Mouse (Mus musculus): ENCODE measurements at regions not wholly inside any gene's neighbourhood (a gene's known extent, or its start where the extent isn't known, plus 50 kb on each side); places are given as distances from the start of the nearest gene placed in this dataset.

- no peak for TF ChIP-seq HCFC1 (IDR thresholded peaks at IDR 0.05; ENCODE audit: borderline replicate concordance, insufficient read depth, low read length)
- no peak for TF ChIP-seq CHD2 (IDR thresholded peaks at IDR 0.05; ENCODE audit: low read depth, low read length)
- TF ChIP-seq ZC3H11A (IDR thresholded peaks at IDR 0.05; ENCODE audit: borderline replicate concordance, low read depth, low read length) = no peak
- no peak for TF ChIP-seq ZNF384 (IDR thresholded peaks at IDR 0.05; ENCODE audit: low read depth, low read length)
- TF ChIP-seq MAFK (IDR thresholded peaks at IDR 0.05; ENCODE audit: insufficient read depth, low read depth, low read length) = no peak
- no peak for DNase-seq (ENCODE audit: low read depth, low spot score)
- Histone ChIP-seq H3K36me3 (ENCODE audit: control insufficient read depth, insufficient read depth, low read length, poor library complexity, severe bottlenecking) (no peaks in the 10 kb centered on the region), H3K9ac (ENCODE audit: insufficient read depth, low read depth, low read length, poor library complexity, severe bottlenecking) (no peak overlapping the region), H3K4me1 (ENCODE audit: control insufficient read depth in 2 of 2, insufficient read depth in 2 of 2, low read length in 2 of 2, poor library complexity in 1 of 2) (no peaks in the 10 kb centered on the region), H3K27ac (ENCODE audit: insufficient read depth, low read depth, low read length, poor library complexity, severe bottlenecking) (no peak overlapping the region), H3K9me3 (ENCODE audit: control insufficient read depth, insufficient read depth, low read depth, low read length) (no peaks in the 10 kb centered on the region), H3K4me3 (ENCODE audit: insufficient read depth in 1 of 2, low read depth in 1 of 2, low read length in 2 of 2, poor library complexity in 1 of 2, severe bottlenecking in 1 of 2) (no peak overlapping the region)
- in situ Hi-C loops (cut with MboI; ENCODE audit: low sequenced_read_pairs in 2 of 2, unreplicated experiment in 2 of 2) = no loop called here
These were observed 313.0 kb upstream of the Pitx2 start for GRCm38 (mm10) chr3:128886678-128887077.

- in situ Hi-C loops (cut with MboI; ENCODE audit: low sequenced_read_pairs in 2 of 2, unreplicated experiment in 2 of 2) = no loop called here
- DNase-seq (ENCODE audit: low read depth, low spot score) = no peak
- Histone ChIP-seq H3K9ac (ENCODE audit: insufficient read depth, low read depth, low read length, poor library complexity, severe bottlenecking) (no peak overlapping the region), H3K9me3 (ENCODE audit: control insufficient read depth, insufficient read depth, low read depth, low read length) (no peaks in the 10 kb centered on the region), H3K27ac (ENCODE audit: insufficient read depth, low read depth, low read length, poor library complexity, severe bottlenecking) (no peak overlapping the region), H3K36me3 (ENCODE audit: control insufficient read depth, insufficient read depth, low read length, poor library complexity, severe bottlenecking) (no peaks in the 10 kb centered on the region), H3K4me3 (ENCODE audit: insufficient read depth in 1 of 2, low read depth in 1 of 2, low read length in 2 of 2, poor library complexity in 1 of 2, severe bottlenecking in 1 of 2) (no peak overlapping the region), H3K4me1 (ENCODE audit: control insufficient read depth in 2 of 2, insufficient read depth in 2 of 2, low read length in 2 of 2, poor library complexity in 1 of 2) (no peaks in the 10 kb centered on the region)
- TF ChIP-seq HCFC1 (IDR thresholded peaks at IDR 0.05; ENCODE audit: borderline replicate concordance, insufficient read depth, low read length) (no peak), MAFK (IDR thresholded peaks at IDR 0.05; ENCODE audit: insufficient read depth, low read depth, low read length) (no peak), ZNF384 (IDR thresholded peaks at IDR 0.05; ENCODE audit: low read depth, low read length) (no peak), CHD2 (IDR thresholded peaks at IDR 0.05; ENCODE audit: low read depth, low read length) (no peak), ZC3H11A (IDR thresholded peaks at IDR 0.05; ENCODE audit: borderline replicate concordance, low read depth, low read length) (no peak)
These were observed 308.6 kb upstream of the Pitx2 start for GRCm38 (mm10) chr3:128891078-128891477.

GRCm38 (mm10) chr3:128896628-128897027 is 303.1 kb upstream of the Pitx2 start:
- no peak overlapping the region for H3K27ac ChIP-seq (ENCODE audit: insufficient read depth, low read depth, low read length, poor library complexity, severe bottlenecking)
- H3K36me3 ChIP-seq (ENCODE audit: control insufficient read depth, insufficient read depth, low read length, poor library complexity, severe bottlenecking) = no peaks in the 10 kb centered on the region
- no peaks in the 10 kb centered on the region for H3K9me3 ChIP-seq (ENCODE audit: control insufficient read depth, insufficient read depth, low read depth, low read length)
- no peak overlapping the region for H3K4me3 ChIP-seq (ENCODE audit: insufficient read depth in 1 of 2, low read depth in 1 of 2, low read length in 2 of 2, poor library complexity in 1 of 2, severe bottlenecking in 1 of 2)
- H3K4me1 ChIP-seq (ENCODE audit: control insufficient read depth in 2 of 2, insufficient read depth in 2 of 2, low read length in 2 of 2, poor library complexity in 1 of 2) = no peaks in the 10 kb centered on the region
- no peak overlapping the region for H3K9ac ChIP-seq (ENCODE audit: insufficient read depth, low read depth, low read length, poor library complexity, severe bottlenecking)
- TF ChIP-seq HCFC1 (IDR thresholded peaks at IDR 0.05; ENCODE audit: borderline replicate concordance, insufficient read depth, low read length) (no peak), MAFK (IDR thresholded peaks at IDR 0.05; ENCODE audit: insufficient read depth, low read depth, low read length) (no peak), ZC3H11A (IDR thresholded peaks at IDR 0.05; ENCODE audit: borderline replicate concordance, low read depth, low read length) (no peak), ZNF384 (IDR thresholded peaks at IDR 0.05; ENCODE audit: low read depth, low read length) (no peak), CHD2 (IDR thresholded peaks at IDR 0.05; ENCODE audit: low read depth, low read length) (no peak)
- DNase-seq (ENCODE audit: low read depth, low spot score) = no peak
- in situ Hi-C loops (cut with MboI; ENCODE audit: low sequenced_read_pairs in 2 of 2, unreplicated experiment in 2 of 2) = no loop called here

GRCm38 (mm10) chr3:128911122-128911521 is 288.6 kb upstream of the Pitx2 start:
- Histone ChIP-seq H3K9ac (ENCODE audit: insufficient read depth, low read depth, low read length, poor library complexity, severe bottlenecking) (no peak overlapping the region), H3K4me1 (ENCODE audit: control insufficient read depth in 2 of 2, insufficient read depth in 2 of 2, low read length in 2 of 2, poor library complexity in 1 of 2) (no peaks in the 10 kb centered on the region)
- no peak for TF ChIP-seq MAFK (IDR thresholded peaks at IDR 0.05; ENCODE audit: insufficient read depth, low read depth, low read length)
- TF ChIP-seq CHD2 (IDR thresholded peaks at IDR 0.05; ENCODE audit: low read depth, low read length) = no peak
- TF ChIP-seq HCFC1 (IDR thresholded peaks at IDR 0.05; ENCODE audit: borderline replicate concordance, insufficient read depth, low read length) = no peak
- no peak for TF ChIP-seq ZNF384 (IDR thresholded peaks at IDR 0.05; ENCODE audit: low read depth, low read length)
- TF ChIP-seq ZC3H11A (IDR thresholded peaks at IDR 0.05; ENCODE audit: borderline replicate concordance, low read depth, low read length) = no peak

GRCm38 (mm10) chr3:128921428-128921827 is 278.2 kb upstream of the Pitx2 start:
- Histone ChIP-seq H3K4me3 (ENCODE audit: insufficient read depth in 1 of 2, low read depth in 1 of 2, low read length in 2 of 2, poor library complexity in 1 of 2, severe bottlenecking in 1 of 2) (no peak overlapping the region), H3K9ac (ENCODE audit: insufficient read depth, low read depth, low read length, poor library complexity, severe bottlenecking) (no peak overlapping the region), H3K9me3 (ENCODE audit: control insufficient read depth, insufficient read depth, low read depth, low read length) (no peaks in the 10 kb centered on the region), H3K36me3 (ENCODE audit: control insufficient read depth, insufficient read depth, low read length, poor library complexity, severe bottlenecking) (no peaks in the 10 kb centered on the region), H3K4me1 (ENCODE audit: control insufficient read depth in 2 of 2, insufficient read depth in 2 of 2, low read length in 2 of 2, poor library complexity in 1 of 2) (no peaks in the 10 kb centered on the region), H3K27ac (ENCODE audit: insufficient read depth, low read depth, low read length, poor library complexity, severe bottlenecking) (no peak overlapping the region)
- in situ Hi-C loops (cut with MboI; ENCODE audit: low sequenced_read_pairs in 2 of 2, unreplicated experiment in 2 of 2) = no loop called here
- TF ChIP-seq HCFC1 (IDR thresholded peaks at IDR 0.05; ENCODE audit: borderline replicate concordance, insufficient read depth, low read length) = no peak
- no peak for TF ChIP-seq MAFK (IDR thresholded peaks at IDR 0.05; ENCODE audit: insufficient read depth, low read depth, low read length)
- TF ChIP-seq ZNF384 (IDR thresholded peaks at IDR 0.05; ENCODE audit: low read depth, low read length) = no peak
- no peak for TF ChIP-seq CHD2 (IDR thresholded peaks at IDR 0.05; ENCODE audit: low read depth, low read length)
- no peak for TF ChIP-seq ZC3H11A (IDR thresholded peaks at IDR 0.05; ENCODE audit: borderline replicate concordance, low read depth, low read length)
- DNase-seq (ENCODE audit: low read depth, low spot score) = no peak

More at GRCm38 (mm10) chr3:128911122-128911521, 288.6 kb upstream of the Pitx2 start:
- Histone ChIP-seq H3K4me3 (ENCODE audit: insufficient read depth in 1 of 2, low read depth in 1 of 2, low read length in 2 of 2, poor library complexity in 1 of 2, severe bottlenecking in 1 of 2) (no peak overlapping the region), H3K9me3 (ENCODE audit: control insufficient read depth, insufficient read depth, low read depth, low read length) (no peaks in the 10 kb centered on the region), H3K36me3 (ENCODE audit: control insufficient read depth, insufficient read depth, low read length, poor library complexity, severe bottlenecking) (no peaks in the 10 kb centered on the region), H3K27ac (ENCODE audit: insufficient read depth, low read depth, low read length, poor library complexity, severe bottlenecking) (no peak overlapping the region)
- DNase-seq (ENCODE audit: low read depth, low spot score) = no peak
- in situ Hi-C loops (cut with MboI; ENCODE audit: low sequenced_read_pairs in 2 of 2, unreplicated experiment in 2 of 2) = no loop called here
